Mouse (Mus musculus) cortical plate, adult 2 months (tissue): Measurements from ENCODE around the gene Sap30l.

Experiments used
- CTCF ChIP-seq: fragments of 200-500 bp; IDR thresholded peaks from 2 replicates; pipeline ENCODE4 v1.5.1; 2011; ENCODE audit warnings: mild to moderate bottlenecking, control low read depth, low read length; ENCODE audit not compliant: insufficient read depth; ENCODE audit errors: extremely low read depth
- POLR2A ChIP-seq: fragments of 200-500 bp; IDR thresholded peaks from 2 replicates; pipeline ENCODE4 v1.6.1; 2011; ENCODE audit warnings: mild to moderate bottlenecking, low read length, control low read depth; ENCODE audit not compliant: insufficient read depth; ENCODE audit errors: extremely low read depth

GRCm38 (mm10) chr11:57760509-57761058 is 40.9 kb upstream of the Sap30l start:
- TF ChIP-seq CTCF: no peak
- no peak for TF ChIP-seq POLR2A
